Mouse (Mus musculus) skeletal muscle tissue, postnatal 0 days (tissue): ENCODE data around the gene Zfp958. TPM values are rescaled to one million over a fixed set of nuclear protein-coding genes. Genes with fewer than 3 reads are reported as not detected.

Source experiments
- polyA plus RNA-seq: library from polyadenylated mRNA; unstranded; fragments of >200 nt; fragmentation: Nextera tagmentation; extraction: Ambion mirVana; gene quantifications from 2 replicates; pipeline ENCODE4 v1.2.1, GENCODE M21; 2015

Zfp958 gene
- polyA plus RNA-seq: 6.6 and 8.0 TPM in 2 replicates

DNA sequence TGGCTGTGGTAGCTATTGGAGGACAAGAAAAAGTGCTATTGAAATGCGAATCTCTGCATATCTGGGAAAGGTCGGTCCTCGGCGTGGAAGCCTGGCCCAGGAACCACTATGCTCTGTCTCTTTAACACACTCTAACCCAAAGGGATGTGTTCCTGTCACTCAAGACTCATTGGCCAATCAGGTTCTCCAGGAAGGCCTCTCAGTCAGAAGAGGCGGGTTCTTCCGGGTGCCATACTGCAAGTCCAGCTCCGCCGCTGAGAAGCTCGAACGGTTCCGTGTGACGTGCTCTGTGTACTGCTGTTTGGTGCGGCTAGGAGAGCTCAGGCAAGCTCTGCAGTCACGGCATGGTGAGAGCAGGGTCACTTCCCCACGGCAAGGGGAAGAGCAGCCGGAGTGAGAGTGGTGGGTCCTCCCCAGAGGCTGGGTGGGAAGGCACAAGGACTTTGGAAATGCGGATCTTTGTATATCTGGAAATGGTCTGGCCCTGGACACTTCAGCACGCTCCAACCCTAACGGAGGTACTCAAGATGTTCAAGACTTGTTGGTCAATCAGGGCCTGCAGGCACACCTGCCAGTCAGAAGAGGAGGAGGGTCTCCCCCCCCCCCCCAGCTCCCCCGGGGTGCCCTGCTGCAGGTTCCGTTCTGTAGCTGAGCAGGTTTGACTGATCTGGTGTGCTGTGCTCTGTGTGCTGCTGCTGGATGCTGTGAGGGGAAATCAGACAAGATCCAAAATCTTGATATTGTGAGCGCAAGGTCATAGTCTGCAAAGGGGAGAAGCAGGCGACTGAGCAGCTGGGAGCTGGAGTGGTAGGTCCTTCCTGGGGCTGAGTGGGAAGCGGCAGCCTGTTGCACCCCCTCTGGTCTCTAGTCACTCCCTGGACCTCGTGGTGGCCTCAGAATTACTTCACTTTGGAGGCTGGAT, at the start of gene Zfp958:
TSS of gene Zfp958 (plus strand) at position 236 of the 922 bp plus-strand sequence.

Other genes with a start within 250 kb of the Zfp958 start
- 9.3 and 14.0 TPM in 2 replicates for gene Cers4, start 120.1 kb upstream of the Zfp958 start, polyA plus RNA-seq
- 11.7 and 13.4 TPM in 2 replicates for gene Shcbp1, start 166.4 kb downstream of the Zfp958 start, polyA plus RNA-seq